In genomic region chr11:79002551-79002951, GRCm38 (mm10) we compare ENCODE assay signal across 8 mouse cellular contexts. TPM values are rescaled to one million over a fixed set of nuclear protein-coding genes. Genes with fewer than 3 reads are reported as not detected.
DNase-seq lines count a peak whose midpoint lies in the region; ATAC-seq and TF ChIP-seq lines count a peak whose summit lies in the region.

No protein-coding gene starts in this region.

- no peak overlapping the region for H3K9ac ChIP-seq in liver, adult 2 months (ENCODE audit: low read depth, low read length)
- no peak overlapping the region for H3K9ac ChIP-seq in heart, embryonic 15.5 days

- WGBS in liver, adult 2 months = 73% methylated on average over 5 of the region's 5 CpGs
- WGBS in heart, embryonic 15.5 days = 53% methylated on average over 5 of the region's 5 CpGs

- no peak for DNase-seq in liver, adult 2 months (ENCODE audit: extremely low read depth, low read depth, low spot score)
- no peak for DNase-seq in liver
- peak; percentile 96 for DNase-seq in ZHBTc4 (ENCODE audit: low read depth, low spot score)
- DNase-seq in lung, postnatal 36 days = peak; percentile 74
- DNase-seq in ovary, postnatal 14 days (ENCODE audit: low spot score) = no peak
- DNase-seq in cerebellum, adult 11-12 months = no peak
- DNase-seq in layer of hippocampus, postnatal 10 days (ENCODE audit: low spot score in 2 of 2) = no peak

- no peak for TF ChIP-seq CTCF in liver, adult 2 months (IDR thresholded peaks at IDR 0.05; ENCODE audit: low read depth, low read length)

- no peak overlapping the region for H3K4me3 ChIP-seq in liver, adult 2 months (ENCODE audit: insufficient read depth, low read depth, low read length)
- H3K4me3 ChIP-seq in heart, embryonic 15.5 days = no peak overlapping the region

- peak; percentile 63 for ATAC-seq in heart, embryonic 15.5 days (replicated peaks; ENCODE audit: insufficient number of reproducible peaks, insufficient read depth, low FRiP score, low read depth)

- no peaks in the 10 kb centered on the region for H3K79me2 ChIP-seq in liver, adult 2 months (ENCODE audit: control insufficient read depth, insufficient read depth, low read length)

- 0 out of 2 replicates have a peak overlapping the region, but pooled peaks have one; percentile 41 for H3K27ac ChIP-seq in liver, adult 2 months (replicated peaks; ENCODE audit: insufficient read depth, low read depth, low read length)
- H3K27ac ChIP-seq in heart, embryonic 15.5 days = peak overlapping the region; percentile 83

- no peaks in the 10 kb centered on the region for H3K9me3 ChIP-seq in heart, embryonic 15.5 days (replicated peaks)

- peaks cover 4% of the 10 kb centered on the region for H3K4me1 ChIP-seq in liver, adult 2 months (ENCODE audit: control insufficient read depth, insufficient read depth, low read length)
- peaks cover 21% of the 10 kb centered on the region for H3K4me1 ChIP-seq in heart, embryonic 15.5 days (replicated peaks)

- no peaks in the 10 kb centered on the region for H3K27me3 ChIP-seq in liver, adult 2 months (ENCODE audit: control insufficient read depth, insufficient read depth, low read length)
- no peaks in the 10 kb centered on the region for H3K27me3 ChIP-seq in heart, embryonic 15.5 days

- H3K36me3 ChIP-seq in liver, adult 2 months (ENCODE audit: control insufficient read depth, insufficient read depth, low read length) = no peaks in the 10 kb centered on the region
- no peaks in the 10 kb centered on the region for H3K36me3 ChIP-seq in heart, embryonic 15.5 days

- no peak overlapping the region for H3K4me2 ChIP-seq in heart, embryonic 15.5 days

- no peak for TF ChIP-seq POLR2A in liver, adult 2 months (IDR thresholded peaks at IDR 0.05; ENCODE audit: extremely low read depth, insufficient read depth, low read length)

RNA-seq across cellular contexts. Expression of gene Lgals9, which starts 17.8 kb away (rescaled TPM):
- 175 and 236 TPM in 2 replicates for total RNA-seq in liver, adult 2 months (2014; rRNA removed)
- polyA plus RNA-seq in liver, adult 2 months (2012; rRNA removed) = 1,032 and 1,086 TPM in 2 replicates
- polyA plus RNA-seq in heart, embryonic 15.5 days (2015; fragmentation: Nextera tagmentation; extraction: Ambion mirVana) = 54.4 and 86.9 TPM in 2 replicates
- 1 to 10 TPM; 6.6 to 7.1 TPM for total RNA-seq in layer of hippocampus, postnatal 10 days (2021)

Comparison
In these comparisons a context has a peak if more than half of its experiments do, and no peak if none do; other contexts are left out.
1. DNase-seq: peak in ZHBTc4 (single experiment) and lung, postnatal 36 days (single experiment); none in liver, adult 2 months (single experiment), liver (single experiment), ovary, postnatal 14 days (single experiment), cerebellum, adult 11-12 months (single experiment) and layer of hippocampus, postnatal 10 days (0 of 2).
2. RNA of gene Lgals9, which starts 17.8 kb away (total RNA-seq): 175 to 236 TPM in liver, adult 2 months; 6.6 to 7.1 TPM in layer of hippocampus, postnatal 10 days; every median in the first group is over 10 times any median in the second.